Mouse (Mus musculus) monocyte, adult 2 months (primary cell): ENCODE measurements around the gene Rala.
"Not testable (repeated sequence)": the region's sequence is repeated elsewhere in the genome, so short reads cannot be mapped to it uniquely, and the experiment has no call there.

Source experiments
- DNase-seq, 2 experiments: peaks; one replicate each; pipeline ENCODE4 v3.0.0; 2022; ENCODE audit warnings: low spot score in 2 of 2, low read depth in 1 of 2

Rala gene

GRCm38 (mm10) chr13:17944078-17944917, at the start of gene Rala:
Gene Rala (minus strand): TSS chr13:17944239.
- DNase-seq: peak; percentile 67 to 81

- DNase-seq: no peak
Measured at GRCm38 (mm10) chr13:17993515-17993847, 49.4 kb upstream of the Rala start.

DNA sequence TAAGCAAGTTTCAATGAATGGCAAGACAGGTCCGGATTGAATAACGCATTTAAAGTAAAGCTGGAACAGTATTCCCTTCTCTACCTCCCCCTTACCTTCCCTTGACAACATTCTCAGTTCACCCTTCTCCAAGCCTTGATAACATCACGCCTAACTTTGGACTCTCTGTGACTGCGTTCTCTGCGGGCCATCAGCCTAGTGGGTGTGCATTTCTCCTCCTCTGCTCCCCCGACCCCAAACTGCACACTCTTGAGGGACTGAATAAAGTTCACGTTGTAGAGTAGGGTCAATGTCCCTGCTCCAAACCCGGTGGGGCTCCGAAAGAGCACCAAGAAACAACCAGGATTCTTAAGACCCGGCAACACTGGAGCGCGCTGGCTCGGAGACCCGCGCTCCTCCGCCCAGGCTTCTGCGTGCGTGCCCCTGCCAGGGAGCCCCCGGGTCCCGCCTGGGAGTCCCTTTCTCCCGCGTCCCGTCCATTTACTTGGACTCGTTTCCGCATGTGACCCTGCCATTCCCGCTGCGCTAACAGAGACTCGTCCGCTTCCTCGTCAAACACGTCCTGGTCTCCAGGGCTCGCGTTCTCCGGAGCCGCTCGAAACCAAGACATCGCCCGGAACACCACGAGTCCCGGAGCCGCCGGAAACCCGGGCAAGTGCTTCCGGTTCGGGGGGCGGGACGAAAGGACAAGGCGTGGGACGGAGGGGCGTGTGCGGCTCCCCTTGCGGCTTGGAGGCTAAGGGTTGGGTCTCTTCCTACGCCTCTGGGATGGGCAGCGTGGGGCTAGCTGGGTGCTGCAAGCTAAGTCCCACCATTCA, 48.9 kb upstream of the Rala start, which contains the start of gene Yae1d1:
TSS of gene Yae1d1 (minus strand) at position 653 of the 818 bp plus-strand sequence.
- peak; percentile 49 to 72 for DNase-seq

DNA sequence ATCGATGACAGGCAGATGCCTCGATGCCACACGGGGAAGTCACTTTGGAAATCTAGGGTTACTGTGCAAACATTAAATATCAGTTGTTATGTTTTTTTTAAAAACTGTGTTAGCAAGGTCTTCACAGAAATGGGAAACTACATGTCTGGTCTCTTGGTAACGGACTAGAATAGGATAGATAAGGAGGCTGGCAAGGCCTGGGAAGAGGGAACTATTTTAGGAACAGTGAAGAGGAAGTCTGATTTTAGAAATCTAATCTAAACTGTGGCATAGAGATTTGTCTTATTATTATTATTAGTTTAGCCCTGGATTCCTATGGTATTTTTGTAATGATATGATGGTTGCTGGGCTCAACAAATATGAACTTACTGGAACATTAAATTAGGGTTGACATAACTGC, 48.0 kb upstream of the Rala start:
- no peak for DNase-seq

GRCm38 (mm10) chr13:17983194-17983593, 39.2 kb upstream of the Rala start:
- peak in 1 of 2 experiments; percentile 15 for DNase-seq

DNA sequence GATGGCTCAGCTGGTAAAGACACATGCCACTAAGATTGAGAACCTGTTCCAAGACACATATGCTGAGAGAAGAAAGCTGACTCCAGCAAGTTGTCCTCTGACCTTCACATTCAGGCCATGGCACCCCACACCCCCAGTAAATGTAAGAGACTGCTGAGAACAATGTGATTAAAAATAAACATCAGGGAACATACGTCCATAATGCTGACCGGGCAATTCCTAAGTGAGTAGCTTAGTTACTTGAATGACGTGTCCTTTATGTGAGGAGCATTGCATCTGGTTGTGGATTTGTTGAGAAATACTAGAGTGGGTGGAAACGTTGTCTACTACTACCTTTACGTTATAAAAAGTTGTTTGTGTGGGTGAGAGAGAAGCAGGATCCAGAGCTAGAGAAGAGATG, 38.6 kb upstream of the Rala start:
- no peak for DNase-seq

DNA sequence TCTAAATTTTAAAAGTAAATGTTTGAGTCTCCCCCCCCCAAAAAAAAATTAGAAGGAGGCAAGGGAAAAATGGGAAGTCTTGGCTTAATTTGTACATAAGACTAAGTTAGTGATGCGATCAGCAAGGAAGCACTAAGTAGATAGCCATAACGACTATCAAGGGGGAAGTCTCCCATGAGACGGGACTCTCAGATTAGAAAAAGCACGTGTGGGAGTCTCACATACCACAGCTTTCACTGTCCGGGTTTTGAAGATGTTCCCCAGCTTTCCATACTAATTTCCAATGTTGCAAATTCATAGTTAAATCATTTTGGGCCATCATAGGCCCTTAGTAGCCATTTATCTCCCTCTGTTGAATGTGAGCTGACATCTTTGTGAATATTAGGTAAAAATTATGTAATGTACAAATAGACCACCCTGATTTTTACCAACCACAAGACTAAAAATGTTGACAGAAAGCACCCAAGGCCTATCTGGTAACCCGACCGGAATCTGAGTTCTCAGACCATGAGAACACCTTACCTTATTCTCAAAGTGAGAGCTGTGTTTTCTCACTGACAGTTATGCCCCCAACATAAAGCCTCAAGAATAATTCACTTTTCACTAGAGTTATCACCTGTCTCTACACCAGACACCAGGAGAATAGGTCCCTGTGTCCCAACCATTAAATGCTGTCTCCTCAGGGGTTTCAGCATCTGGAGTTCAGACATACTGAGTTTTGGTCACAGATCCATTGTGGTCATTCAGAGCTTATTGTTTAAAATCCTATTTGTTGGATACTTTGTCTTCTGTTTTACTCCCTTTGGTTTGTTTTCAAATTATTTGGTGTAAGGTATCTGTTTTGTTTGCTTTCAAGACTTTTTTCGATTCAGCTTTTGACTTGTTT, 33.1 kb upstream of the Rala start:
- DNase-seq: no peak

DNA sequence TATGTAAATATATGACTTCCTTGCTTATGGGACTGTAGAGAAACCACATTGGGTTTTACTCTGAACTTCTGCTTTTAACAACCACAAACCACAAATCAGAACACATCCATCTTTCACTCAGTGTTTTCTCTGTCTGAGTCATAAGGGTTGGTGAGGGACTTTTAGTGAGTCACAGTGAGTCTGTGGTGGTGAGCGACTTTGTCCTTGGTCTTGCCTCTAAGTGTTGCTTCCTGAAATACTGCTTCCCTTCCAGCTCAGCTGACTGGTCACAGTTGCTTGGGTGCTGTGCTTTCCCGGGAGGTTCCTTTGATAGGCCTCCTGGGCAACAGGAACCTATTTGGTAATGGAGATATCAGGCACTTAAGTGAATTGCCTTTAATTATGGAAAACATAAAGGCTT, 31.9 kb upstream of the Rala start:
- peak; percentile 64 to 76 for DNase-seq

DNA sequence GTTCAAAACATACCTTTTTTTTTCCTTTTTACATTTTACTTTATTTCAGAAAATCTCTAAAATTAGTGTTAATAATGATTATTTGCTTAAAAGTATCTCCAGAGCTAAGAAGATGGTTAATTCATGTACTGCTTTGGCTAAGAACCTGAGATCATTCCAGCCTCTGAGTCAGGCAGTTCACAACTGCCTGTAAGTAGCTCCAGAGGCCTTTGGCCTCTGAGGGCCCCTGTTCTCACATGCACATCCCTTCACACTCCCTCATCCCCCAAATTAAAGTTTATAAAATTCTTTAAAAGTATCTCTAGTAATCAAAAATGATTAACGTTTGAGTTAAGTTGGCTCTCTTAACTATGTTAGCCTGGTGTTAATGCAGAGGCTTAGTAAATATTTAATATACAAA, 31.4 kb upstream of the Rala start:
- DNase-seq: no peak

DNA sequence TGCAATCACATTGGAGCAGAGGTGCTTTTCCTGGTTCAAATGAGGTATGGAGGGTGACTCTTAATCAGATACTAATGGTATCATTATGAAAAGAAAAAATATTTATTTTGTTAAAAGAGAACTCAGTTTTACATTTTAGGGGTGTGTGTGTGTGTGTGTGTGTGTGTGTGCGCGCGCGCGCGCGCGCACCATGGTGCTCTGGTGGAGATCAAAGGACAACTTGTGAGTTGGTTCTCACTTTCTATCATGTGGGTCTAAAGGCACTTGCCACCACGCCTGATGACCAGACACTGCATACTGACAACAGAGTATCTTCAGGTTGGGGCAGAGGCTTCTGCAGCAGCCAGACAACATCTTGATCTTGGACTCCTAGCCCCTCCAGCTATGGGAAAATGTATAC, 30.7 kb upstream of the Rala start:
- DNase-seq: no peak

- DNase-seq: peak in 1 of 2 experiments; percentile 27
Measured at GRCm38 (mm10) chr13:17960613-17961012, 16.6 kb upstream of the Rala start.

GRCm38 (mm10) chr13:17954282-17954681, 10.2 kb upstream of the Rala start:
- DNase-seq: no peak

GRCm38 (mm10) chr13:17950581-17950980, 6.5 kb upstream of the Rala start:
- not testable (repeated sequence) for DNase-seq

GRCm38 (mm10) chr13:17949555-17949954, 5.5 kb upstream of the Rala start:
- DNase-seq: no peak

DNA sequence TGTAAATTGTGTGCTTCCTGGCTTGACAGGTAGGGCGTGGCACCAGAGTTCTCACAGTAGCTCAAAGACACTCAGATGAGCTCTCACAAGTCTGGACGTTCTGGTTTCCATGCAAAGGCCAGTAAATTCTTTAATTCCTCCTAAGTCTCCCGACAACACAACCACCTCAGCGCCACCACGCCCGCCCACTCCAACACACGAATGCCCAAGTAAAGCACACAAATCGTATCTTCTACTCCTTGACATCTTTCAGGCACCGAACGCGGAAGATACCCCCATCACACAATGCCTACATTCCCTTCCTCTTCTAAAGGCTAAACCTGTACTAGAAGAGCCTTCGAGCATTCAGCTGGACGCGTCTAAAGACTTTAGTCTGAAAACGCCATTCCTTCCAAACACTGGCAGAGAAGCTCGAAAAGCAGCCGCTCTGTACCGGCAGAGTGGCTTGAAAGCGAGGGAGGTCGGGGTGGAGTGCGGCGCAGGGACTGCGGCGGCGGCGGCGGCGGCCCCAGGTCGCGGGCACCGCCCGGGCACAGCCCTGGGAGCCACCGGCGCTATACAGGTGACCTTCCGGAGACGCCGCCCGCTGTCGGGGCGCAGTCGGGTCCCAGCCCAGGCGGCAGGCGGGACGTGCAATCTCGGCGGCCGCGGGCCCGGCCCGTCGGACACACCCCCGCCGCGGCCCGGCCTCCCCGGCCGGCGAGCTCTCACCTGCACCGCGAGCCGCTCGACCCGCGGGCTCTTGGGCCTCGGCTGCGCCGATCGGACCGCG, 547 bp downstream of the Rala start:
- DNase-seq: no peak

DNA sequence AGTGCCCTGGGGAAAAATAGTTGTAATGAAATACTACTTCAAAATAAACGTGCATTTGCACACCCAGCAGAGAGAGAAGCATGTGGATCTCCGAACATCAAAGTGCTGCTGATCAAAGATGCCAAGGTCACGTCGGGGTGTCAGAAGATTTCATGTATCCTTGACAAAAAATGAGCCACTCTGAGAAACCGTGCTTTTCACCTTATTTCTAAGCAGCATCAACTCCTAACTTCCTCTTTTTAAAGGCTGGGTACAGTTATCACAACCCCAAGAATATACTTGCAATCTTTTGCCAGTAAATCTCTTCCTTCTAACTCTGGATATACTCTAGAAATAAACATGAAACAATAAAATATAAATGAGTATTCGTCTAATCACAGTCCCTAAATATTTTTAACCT, 1.7 kb downstream of the Rala start:
- no peak for DNase-seq

DNA sequence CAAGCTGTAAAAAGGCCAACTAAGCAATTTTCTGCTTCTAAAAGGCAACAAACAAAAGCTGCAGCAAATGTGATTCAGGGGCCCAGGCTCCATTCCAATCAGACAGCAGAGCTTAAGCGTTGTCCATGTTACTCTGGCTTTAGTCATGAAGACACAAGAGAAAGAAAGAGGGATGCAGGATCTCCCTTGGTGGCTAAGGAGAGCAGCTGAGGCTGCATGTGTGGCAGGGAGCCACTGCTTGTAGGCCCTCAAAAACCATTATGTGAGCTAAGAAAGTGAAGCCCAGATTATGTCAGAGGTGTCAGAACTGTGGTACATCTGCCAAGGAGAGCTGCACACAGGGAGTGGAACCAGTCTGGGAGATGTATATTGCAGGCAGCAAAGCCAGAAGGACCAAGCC, 36.7 kb downstream of the Rala start:
- no peak for DNase-seq

GRCm38 (mm10) chr13:17901474-17901873, 42.6 kb downstream of the Rala start:
- DNase-seq: no peak

- DNase-seq: no peak
Measured at GRCm38 (mm10) chr13:17900641-17901040, 43.4 kb downstream of the Rala start.

- DNase-seq: no peak
Measured at GRCm38 (mm10) chr13:17897040-17897439, 47.0 kb downstream of the Rala start.

DNA sequence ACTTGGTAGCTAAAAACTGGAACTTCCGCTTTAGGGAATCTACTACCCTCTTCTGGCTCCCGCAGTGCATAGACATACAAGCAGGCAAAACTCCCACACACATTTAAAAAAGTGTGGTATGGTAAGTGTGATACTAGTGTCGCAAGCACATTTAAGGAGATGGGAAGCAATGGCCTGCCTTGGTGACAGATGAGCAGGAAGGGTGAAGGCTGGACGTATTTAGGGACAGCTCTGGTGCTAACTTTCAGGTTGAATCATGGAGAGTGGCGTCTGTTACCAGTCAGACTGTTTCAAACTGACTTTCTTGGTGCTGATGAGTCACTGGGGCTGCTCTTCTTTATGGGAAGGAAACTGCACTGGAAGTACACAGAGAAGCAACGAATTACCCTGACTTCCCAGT, 52.5 kb downstream of the Rala start:
- no peak for DNase-seq
